Mouse (Mus musculus) stomach, postnatal 0 days (tissue): ENCODE data around the gene Bcl2a1b. TPM values are rescaled to one million over a fixed set of nuclear protein-coding genes. Genes with fewer than 3 reads are reported as not detected.
"Not testable (repeated sequence)": the region's sequence is repeated elsewhere in the genome, so short reads cannot be mapped to it uniquely, and the experiment has no call there.

Experiments used
- ATAC-seq: fragments of 200-750 bp; cut with Nextera tagmentation; 2 replicates; pipeline ENCODE4 v1.8.0; 2017; ENCODE audit not compliant: low FRiP score, low TSS enrichment
- DNase-seq: peaks from one replicate; pipeline ENCODE4 v3.0.0-alpha.2; 2016; ENCODE audit warnings: low spot score
- H3K27ac ChIP-seq: fragments of 300-500 bp; sonication (generic); replicated peaks from 2 replicates; pipeline ENCODE4 v1.5.1; 2014; ENCODE audit warnings: mild to moderate bottlenecking, control low read depth
- H3K27me3 ChIP-seq: fragments of 300-500 bp; sonication (generic); 2 replicates; pipeline ENCODE4 v1.6.1; 2014; ENCODE audit warnings: low read length; ENCODE audit not compliant: control insufficient read depth, insufficient read depth
- H3K36me3 ChIP-seq: fragments of 300-500 bp; sonication (generic); 2 replicates; pipeline ENCODE4 v1.6.1; 2014; ENCODE audit warnings: low read length, mixed read lengths; ENCODE audit not compliant: control insufficient read depth, insufficient read depth
- H3K4me1 ChIP-seq: fragments of 300-500 bp; sonication (generic); replicated peaks from 2 replicates; pipeline ENCODE4 v1.6.1; 2014; ENCODE audit warnings: antibody characterized with exemption; ENCODE audit not compliant: control insufficient read depth, insufficient read depth
- H3K4me2 ChIP-seq: fragments of 300-500 bp; sonication (generic); replicated peaks from 2 replicates; pipeline ENCODE4 v1.6.1; 2014; ENCODE audit warnings: low read depth, mild to moderate bottlenecking, control low read depth, moderate library complexity
- H3K4me3 ChIP-seq: fragments of 300-500 bp; sonication (generic); 2 replicates; pipeline ENCODE4 v1.5.1; 2014; ENCODE audit warnings: low read depth, low read length, control low read depth
- H3K9ac ChIP-seq: fragments of 300-500 bp; sonication (generic); 2 replicates; pipeline ENCODE4 v1.6.1; 2014; ENCODE audit warnings: mild to moderate bottlenecking, low read length, control low read depth, mixed read lengths
- H3K9me3 ChIP-seq: fragments of 300-500 bp; sonication (generic); 2 replicates; pipeline ENCODE4 v1.6.1; 2016; ENCODE audit warnings: low read length; ENCODE audit not compliant: control insufficient read depth
- CTCF ChIP-seq: IDR thresholded peaks from 2 replicates; pipeline ENCODE4 v1.5.1; 2016; ENCODE audit warnings: antibody characterized with exemption, low read depth, mild to moderate bottlenecking, moderate library complexity
- WGBS: fragments of 180-500 bp; shearing (Covaris S2); extraction: QIAGEN DNeasy Blood & Tissue Kit; methylation state at CpG from one replicate; pipeline ENCODE4 v1.1.7; 2014; 5-methylcytosine and 5-hydroxymethylcytosine counted together
- polyA plus RNA-seq: library from polyadenylated mRNA; unstranded; fragments of >200 nt; fragmentation: Nextera tagmentation; extraction: Ambion mirVana; gene quantifications from 2 replicates; pipeline ENCODE4 v1.2.1, GENCODE M21; 2015

The Bcl2a1b gene
- polyA plus RNA-seq, 1 experiment from 2014 or later, result 2.3 TPM

DNA sequence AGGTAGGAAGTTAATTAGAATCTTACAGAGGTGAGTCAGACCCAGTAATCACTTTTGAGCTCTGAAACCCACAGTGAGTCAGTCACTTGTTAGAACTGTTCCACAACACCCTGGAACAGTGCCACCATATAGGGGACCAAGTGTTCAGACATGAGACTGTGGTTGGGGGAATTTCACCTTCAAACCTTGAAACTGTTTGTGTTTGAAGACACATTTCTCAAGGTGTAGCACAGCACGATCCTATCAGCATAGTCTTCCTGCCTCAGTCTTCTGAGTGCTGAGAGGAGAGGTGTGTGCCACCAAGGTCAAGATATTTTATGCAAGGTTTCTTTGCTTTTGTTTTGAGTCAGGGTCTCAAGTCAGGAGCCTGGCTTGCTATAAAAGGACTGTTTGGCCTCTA is 9.9 kb downstream of the Bcl2a1b start:
- H3K4me2 ChIP-seq, H3K27ac ChIP-seq, H3K4me1 ChIP-seq, H3K9me3 ChIP-seq, ATAC-seq, H3K9ac ChIP-seq, H3K36me3 ChIP-seq, H3K27me3 ChIP-seq, H3K4me3 ChIP-seq, DNase-seq: not testable (repeated sequence)
- 67% methylated on average over 1 of the region's 1 CpGs for WGBS

DNA sequence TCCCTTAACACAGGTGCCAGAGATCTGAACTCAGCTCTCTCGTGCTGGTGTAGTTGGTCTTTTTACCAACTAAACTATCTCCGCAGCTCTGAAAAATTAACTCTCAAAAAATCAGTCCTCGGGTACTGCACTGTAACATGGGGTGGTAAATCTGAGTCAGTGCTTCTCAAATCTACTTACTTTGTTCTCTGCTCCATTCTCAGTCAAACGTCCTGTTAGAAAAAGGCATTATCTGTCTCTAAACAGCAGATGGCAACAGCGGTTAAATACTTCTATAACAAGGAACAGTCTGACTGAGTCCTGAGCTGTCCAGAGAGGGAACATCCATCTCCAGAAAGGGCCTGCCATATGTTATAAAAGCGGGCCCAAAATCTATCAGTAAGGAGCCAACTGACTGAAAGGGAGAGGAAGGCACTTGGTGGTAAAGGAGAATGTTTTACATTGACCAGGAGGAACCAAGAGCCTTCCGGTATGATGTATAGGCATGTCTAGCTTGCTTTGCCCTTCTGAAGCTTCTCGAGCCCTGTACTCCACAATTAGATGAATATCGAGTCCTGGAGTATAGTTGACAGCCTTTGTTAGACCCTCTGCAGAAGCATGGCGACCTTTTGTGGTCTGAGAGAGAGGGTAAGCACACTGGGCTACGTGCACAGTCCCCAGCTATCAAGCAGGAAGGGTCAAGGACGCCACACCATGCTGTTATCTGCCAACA is 11.5 kb downstream of the Bcl2a1b start, which contains the start of gene Mthfs:
Mthfs (plus strand) TSS at position 324 of the 712 bp plus-strand sequence.
- H3K4me1 ChIP-seq, DNase-seq, H3K9ac ChIP-seq, H3K36me3 ChIP-seq, H3K27me3 ChIP-seq, H3K9me3 ChIP-seq: not testable (repeated sequence)
- peak within 1 kb of the TSS; percentile 74; the same call in 1 of the 2 replicates for H3K27ac ChIP-seq
- H3K4me2 ChIP-seq, result peak within 1 kb of the TSS; percentile 45
- WGBS, result 14% methylated on average over 9 of the region's 12 CpGs
- H3K4me3 ChIP-seq, result peak within 1 kb of the TSS; percentile 18
- peak; percentile 53 for TF ChIP-seq CTCF
- peak; percentile 60 for ATAC-seq

DNA sequence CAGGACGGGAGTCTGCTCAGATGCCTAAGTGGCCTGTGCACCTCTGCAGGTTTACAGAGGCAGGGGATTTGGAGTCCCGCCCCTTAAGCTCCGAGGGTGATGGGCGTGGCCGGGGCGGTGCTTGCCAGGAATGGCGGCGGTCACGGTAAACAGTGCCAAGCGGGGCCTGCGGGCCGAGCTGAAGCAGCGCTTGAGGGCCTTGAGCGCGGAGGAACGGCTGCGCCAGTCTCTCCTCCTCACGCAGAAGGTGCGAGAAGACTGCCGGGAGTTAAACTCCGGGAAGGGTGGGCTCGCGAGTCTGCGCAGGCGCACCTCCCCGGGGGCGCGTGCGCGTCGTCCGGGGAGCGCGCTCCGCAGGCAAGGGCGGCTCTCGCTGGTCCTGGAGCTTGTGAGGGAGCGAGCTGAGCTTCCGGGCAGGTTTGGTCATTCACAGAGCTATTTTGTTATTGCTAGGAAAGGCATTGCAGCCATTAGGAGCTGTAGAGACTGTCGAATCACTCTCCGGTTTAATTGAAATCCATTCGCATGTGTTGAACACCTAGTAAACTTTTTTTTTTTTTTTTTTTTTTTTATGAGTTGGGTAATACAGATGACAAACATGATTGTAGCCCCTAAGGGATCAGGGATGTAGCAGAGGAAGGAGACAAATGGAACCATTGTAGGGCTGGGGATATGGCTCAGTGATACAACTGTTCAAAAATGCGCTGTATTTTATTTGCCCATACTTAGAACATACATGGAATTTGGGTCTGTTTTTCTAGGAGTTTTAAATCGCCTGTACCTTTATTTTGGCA is 12.3 kb downstream of the Bcl2a1b start:
- H3K36me3 ChIP-seq, H3K4me1 ChIP-seq, DNase-seq, H3K9ac ChIP-seq, H3K9me3 ChIP-seq, H3K27me3 ChIP-seq: not testable (repeated sequence)
- Histone ChIP-seq H3K27ac (peak overlapping the region; percentile 74; the same call in 1 of the 2 replicates), H3K4me3 (peak overlapping the region; percentile 12), H3K4me2 (peak overlapping the region; percentile 31)
- WGBS, result 12% methylated on average over 5 of the region's 44 CpGs
- peak; percentile 95 for ATAC-seq

DNA sequence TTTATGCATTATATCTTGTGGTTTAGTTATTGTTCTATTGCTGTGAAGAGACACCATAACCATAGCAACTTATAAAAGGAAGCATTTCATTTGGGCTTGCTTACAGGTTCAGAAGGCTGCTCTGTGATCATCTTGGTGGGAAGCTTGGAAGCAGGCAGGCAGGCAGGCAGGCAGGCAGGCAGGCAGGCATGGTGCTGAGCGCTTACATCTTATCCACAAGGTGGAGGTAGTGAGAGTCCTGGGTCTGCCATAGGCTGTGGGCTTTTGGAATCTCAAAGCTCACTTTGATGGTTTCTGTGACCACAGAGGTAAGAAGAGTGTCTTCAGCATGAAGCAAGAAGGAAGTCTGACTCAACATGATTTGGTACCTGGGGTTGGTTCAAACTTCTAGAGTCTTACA is 13.4 kb downstream of the Bcl2a1b start:
- ATAC-seq, H3K4me2 ChIP-seq, H3K9ac ChIP-seq, H3K27ac ChIP-seq, H3K36me3 ChIP-seq, DNase-seq, H3K4me3 ChIP-seq, H3K9me3 ChIP-seq, H3K27me3 ChIP-seq, H3K4me1 ChIP-seq: not testable (repeated sequence)
- peak; percentile 42 for TF ChIP-seq CTCF
- 35% methylated on average over 1 of the region's 1 CpGs for WGBS

DNA sequence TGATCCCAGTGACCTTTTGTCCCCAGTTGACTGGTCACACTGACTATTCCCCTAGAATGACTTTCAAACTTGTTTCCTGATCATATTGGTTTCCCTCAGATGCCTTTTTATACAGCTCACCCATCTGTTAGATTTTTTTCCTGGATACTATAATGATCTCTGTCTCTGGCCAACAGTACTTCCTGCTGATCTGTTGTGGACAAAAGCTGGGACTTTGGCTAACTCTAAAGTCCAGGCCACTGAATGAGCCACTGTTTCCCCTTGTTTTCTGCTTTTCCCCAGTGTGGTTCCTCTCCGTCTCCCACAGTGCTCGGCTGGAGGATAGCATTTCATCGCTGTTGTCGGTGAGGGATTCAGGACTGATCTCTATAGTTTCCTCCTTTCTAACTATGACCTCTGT is 19.2 kb downstream of the Bcl2a1b start:
- not testable (repeated sequence) for H3K27me3 ChIP-seq, H3K4me2 ChIP-seq, H3K4me1 ChIP-seq, DNase-seq, H3K27ac ChIP-seq, H3K4me3 ChIP-seq, H3K9ac ChIP-seq, H3K9me3 ChIP-seq, H3K36me3 ChIP-seq
- peak; percentile 40; the same call in 1 of the 2 replicates for ATAC-seq
- WGBS, result 86% methylated on average over 4 of the region's 4 CpGs

DNA sequence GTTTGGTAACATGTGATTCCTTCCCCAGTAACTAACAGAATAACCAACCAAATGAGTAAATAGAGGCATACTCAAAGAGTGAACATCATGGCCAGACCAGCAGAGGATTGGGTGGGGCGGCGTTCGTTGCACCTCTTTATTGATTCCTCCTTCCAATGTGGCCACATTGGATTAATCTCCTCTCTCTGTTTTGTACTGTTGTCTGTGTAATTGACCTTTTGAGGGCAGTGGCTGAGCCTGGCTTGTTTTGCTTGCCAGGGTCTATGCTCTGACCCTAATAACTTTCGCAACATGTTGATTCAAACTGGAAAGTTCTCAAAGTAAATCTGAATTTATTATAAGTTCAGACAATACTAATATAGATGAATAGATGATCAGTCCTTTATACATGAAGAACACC is 20.7 kb downstream of the Bcl2a1b start:
- H3K9me3 ChIP-seq, H3K36me3 ChIP-seq, H3K27ac ChIP-seq, H3K4me3 ChIP-seq, ATAC-seq, H3K27me3 ChIP-seq, H3K4me2 ChIP-seq, H3K9ac ChIP-seq, H3K4me1 ChIP-seq, DNase-seq: not testable (repeated sequence)
- WGBS, result 100% methylated on average over 3 of the region's 4 CpGs

DNA sequence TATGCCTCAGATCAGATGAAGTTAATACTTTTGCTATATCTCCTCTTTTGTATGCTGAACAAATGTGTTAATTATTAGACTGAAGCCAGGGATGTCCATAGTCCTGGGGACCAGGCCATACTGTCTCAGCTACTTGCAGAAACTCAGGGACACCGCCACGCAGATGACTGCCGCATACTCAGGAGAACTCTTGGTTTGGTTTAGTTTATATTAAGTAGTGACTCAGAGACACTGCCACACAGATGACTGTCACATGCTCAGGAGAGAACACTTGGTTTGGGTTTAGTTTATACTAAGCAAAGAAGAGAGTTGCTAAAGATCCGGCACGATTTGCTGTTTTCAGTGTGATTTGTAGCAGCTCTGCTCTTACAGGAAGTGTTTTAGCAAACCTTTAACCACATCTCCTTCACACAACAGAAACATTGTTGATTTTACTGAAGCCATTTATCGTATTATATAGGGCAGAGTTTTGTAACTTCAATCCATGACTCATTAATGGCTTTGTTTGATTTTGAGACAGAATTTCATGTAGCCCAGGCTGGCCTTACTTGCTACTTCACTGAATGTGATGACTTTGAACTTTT is 21.8 kb downstream of the Bcl2a1b start:
- 50% methylated on average over 6 of the region's 6 CpGs for WGBS
- not testable (repeated sequence) for H3K27ac ChIP-seq, H3K4me2 ChIP-seq, H3K4me1 ChIP-seq, H3K9me3 ChIP-seq, H3K27me3 ChIP-seq, H3K36me3 ChIP-seq, H3K9ac ChIP-seq, DNase-seq, H3K4me3 ChIP-seq
- peak; percentile 74 for ATAC-seq
